Mouse (Mus musculus) spleen, adult 2 months (tissue): Measurements from ENCODE around the gene Tfr2.

Experiments
- CTCF ChIP-seq: fragments of 200-500 bp; IDR thresholded peaks from 2 replicates; pipeline ENCODE4 v1.5.1; 2011; ENCODE audit warnings: mild to moderate bottlenecking, inconsistent platforms; ENCODE audit not compliant: insufficient read depth, insufficient read length, insufficient replicate concordance; ENCODE audit errors: extremely low read depth
- POLR2A ChIP-seq: fragments of 200-500 bp; IDR thresholded peaks from 2 replicates; pipeline ENCODE4 v1.6.1; 2011; ENCODE audit warnings: low read depth, low read length, inconsistent platforms

GRCm38 (mm10) chr5:137528247-137528968, 41.2 kb upstream of the Tfr2 start:
- no peak for TF ChIP-seq POLR2A
- no peak for TF ChIP-seq CTCF
